Mouse (Mus musculus) intestine, embryonic 16.5 days (tissue): Measurements from ENCODE around the gene Tnfsf8. TPM values are rescaled to one million over a fixed set of nuclear protein-coding genes. Genes with fewer than 3 reads are reported as not detected.

Experiments used
- ATAC-seq: fragments of 200-750 bp; cut with Nextera tagmentation; 2 replicates; pipeline ENCODE4 v1.8.0; 2017; ENCODE audit warnings: moderate TSS enrichment, moderate library complexity
- H3K27ac ChIP-seq: fragments of 300-500 bp; sonication (generic); 2 replicates; pipeline ENCODE4 v1.5.1; 2014; ENCODE audit warnings: mild to moderate bottlenecking, low read length
- H3K27me3 ChIP-seq: fragments of 300-500 bp; sonication (generic); replicated peaks from 2 replicates; pipeline ENCODE4 v1.6.1; 2014; ENCODE audit warnings: low read length, control low read depth, mixed read lengths; ENCODE audit not compliant: control insufficient read depth, insufficient read depth
- H3K36me3 ChIP-seq: fragments of 300-500 bp; sonication (generic); 2 replicates; pipeline ENCODE4 v1.6.1; 2014; ENCODE audit warnings: low read length, control low read depth; ENCODE audit not compliant: control insufficient read depth, insufficient read depth
- H3K4me1 ChIP-seq: fragments of 300-500 bp; sonication (generic); 2 replicates; pipeline ENCODE4 v1.6.1; 2014; ENCODE audit warnings: low read length, control low read depth, mixed read lengths; ENCODE audit not compliant: control insufficient read depth, insufficient read depth
- H3K4me2 ChIP-seq: fragments of 300-500 bp; sonication (generic); 2 replicates; pipeline ENCODE4 v1.6.1; 2014; ENCODE audit warnings: low read depth, low read length, control low read depth
- H3K4me3 ChIP-seq: fragments of 300-500 bp; sonication (generic); 2 replicates; pipeline ENCODE4 v1.5.1; 2014; ENCODE audit warnings: mild to moderate bottlenecking, low read length
- H3K9ac ChIP-seq: fragments of 300-500 bp; sonication (generic); 2 replicates; pipeline ENCODE4 v1.6.1; 2014; ENCODE audit warnings: low read depth, low read length
- H3K9me3 ChIP-seq: fragments of 300-500 bp; sonication (generic); 2 replicates; pipeline ENCODE4 v1.6.1; 2016; ENCODE audit warnings: low read length, control low read depth; ENCODE audit not compliant: control insufficient read depth
- WGBS: fragments of 180-500 bp; shearing (Covaris S2); extraction: QIAGEN DNeasy Blood & Tissue Kit; methylation state at CpG from one replicate; pipeline ENCODE4 v1.1.7; 2014; 5-methylcytosine and 5-hydroxymethylcytosine counted together
- polyA plus RNA-seq: library from polyadenylated mRNA; unstranded; fragments of >200 nt; fragmentation: Nextera tagmentation; extraction: Ambion mirVana; gene quantifications from 2 replicates; pipeline ENCODE4 v1.2.1, GENCODE M21; 2015

Gene Tnfsf8
- polyA plus RNA-seq, 1 experiment from 2014 or later = 0.04 TPM

- Histone ChIP-seq H3K36me3 (no peaks in the 10 kb centered on the region), H3K4me3 (no peak overlapping the region), H3K27me3 (no peaks in the 10 kb centered on the region), H3K4me2 (no peak overlapping the region), H3K4me1 (no peaks in the 10 kb centered on the region), H3K27ac (no peak overlapping the region), H3K9ac (no peak overlapping the region), H3K9me3 (no peaks in the 10 kb centered on the region)
- ATAC-seq = no peak
- WGBS = 64% methylated on average over 2 of the region's 2 CpGs
These were observed 7.6 kb upstream of the Tnfsf8 start for GRCm38 (mm10) chr4:63868770-63869169.

- ATAC-seq = no peak
- Histone ChIP-seq H3K36me3 (no peaks in the 10 kb centered on the region), H3K9ac (no peak overlapping the region), H3K4me3 (no peak overlapping the region), H3K4me2 (no peak overlapping the region), H3K27ac (no peak overlapping the region), H3K27me3 (no peaks in the 10 kb centered on the region), H3K9me3 (no peaks in the 10 kb centered on the region), H3K4me1 (no peaks in the 10 kb centered on the region)
- WGBS = 59% methylated on average over 3 of the region's 3 CpGs
These were observed 1.8 kb upstream of the Tnfsf8 start for GRCm38 (mm10) chr4:63862953-63863352.

- Histone ChIP-seq H3K27ac (no peak overlapping the region), H3K4me3 (no peak overlapping the region), H3K36me3 (no peaks in the 10 kb centered on the region), H3K27me3 (no peaks in the 10 kb centered on the region), H3K4me2 (no peak overlapping the region), H3K9me3 (no peaks in the 10 kb centered on the region), H3K4me1 (no peaks in the 10 kb centered on the region), H3K9ac (no peak overlapping the region)
- 55% methylated on average over 4 of the region's 4 CpGs for WGBS
- no peak for ATAC-seq
These were observed 1.0 kb upstream of the Tnfsf8 start for GRCm38 (mm10) chr4:63862092-63862697.

- Histone ChIP-seq H3K9ac (no peak overlapping the region), H3K36me3 (no peaks in the 10 kb centered on the region), H3K4me1 (no peaks in the 10 kb centered on the region), H3K9me3 (no peaks in the 10 kb centered on the region), H3K27me3 (no peaks in the 10 kb centered on the region), H3K27ac (no peak overlapping the region), H3K4me2 (no peak overlapping the region), H3K4me3 (no peak overlapping the region)
- no peak for ATAC-seq
- 84% methylated on average over 5 of the region's 5 CpGs for WGBS
These were observed 911 bp downstream of the Tnfsf8 start for GRCm38 (mm10) chr4:63860236-63860635.

GRCm38 (mm10) chr4:63859785-63860203 is 1.4 kb downstream of the Tnfsf8 start:
- Histone ChIP-seq H3K27me3 (no peaks in the 10 kb centered on the region), H3K9ac (no peak overlapping the region), H3K9me3 (no peaks in the 10 kb centered on the region), H3K4me3 (no peak overlapping the region), H3K27ac (no peak overlapping the region), H3K4me1 (no peaks in the 10 kb centered on the region), H3K36me3 (no peaks in the 10 kb centered on the region), H3K4me2 (no peak overlapping the region)
- WGBS = 65% methylated on average over 4 of the region's 4 CpGs
- ATAC-seq = no peak

GRCm38 (mm10) chr4:63858646-63859224 is 2.4 kb downstream of the Tnfsf8 start:
- no peak overlapping the region for H3K9ac ChIP-seq
- no peak overlapping the region for H3K27ac ChIP-seq
- no peaks in the 10 kb centered on the region for H3K9me3 ChIP-seq
- H3K4me2 ChIP-seq = no peak overlapping the region
- 89% methylated on average over 7 of the region's 7 CpGs for WGBS
- ATAC-seq = no peak
- no peaks in the 10 kb centered on the region for H3K27me3 ChIP-seq
- no peaks in the 10 kb centered on the region for H3K36me3 ChIP-seq
- H3K4me3 ChIP-seq = no peak overlapping the region
- no peaks in the 10 kb centered on the region for H3K4me1 ChIP-seq

- H3K4me3 ChIP-seq = no peak overlapping the region
- no peaks in the 10 kb centered on the region for H3K27me3 ChIP-seq
- no peak overlapping the region for H3K9ac ChIP-seq
- H3K4me1 ChIP-seq = no peaks in the 10 kb centered on the region
- no peaks in the 10 kb centered on the region for H3K36me3 ChIP-seq
- no peak overlapping the region for H3K4me2 ChIP-seq
- H3K9me3 ChIP-seq = no peaks in the 10 kb centered on the region
- WGBS = 86% methylated on average over 6 of the region's 6 CpGs
- no peak for ATAC-seq
- no peak overlapping the region for H3K27ac ChIP-seq
These were observed 4.4 kb downstream of the Tnfsf8 start for GRCm38 (mm10) chr4:63856764-63857163.

GRCm38 (mm10) chr4:63853782-63854386 is 7.3 kb downstream of the Tnfsf8 start:
- Histone ChIP-seq H3K4me2 (no peak overlapping the region), H3K27ac (no peak overlapping the region), H3K4me3 (no peak overlapping the region), H3K9me3 (no peaks in the 10 kb centered on the region), H3K9ac (no peak overlapping the region), H3K27me3 (no peaks in the 10 kb centered on the region), H3K4me1 (no peaks in the 10 kb centered on the region), H3K36me3 (no peaks in the 10 kb centered on the region)
- WGBS = 69% methylated on average over 1 of the region's 1 CpGs
- no peak for ATAC-seq

- no peaks in the 10 kb centered on the region for H3K9me3 ChIP-seq
- no peak overlapping the region for H3K4me3 ChIP-seq
- H3K27ac ChIP-seq = no peak overlapping the region
- no peaks in the 10 kb centered on the region for H3K4me1 ChIP-seq
- H3K9ac ChIP-seq = no peak overlapping the region
- no peaks in the 10 kb centered on the region for H3K27me3 ChIP-seq
- no peaks in the 10 kb centered on the region for H3K36me3 ChIP-seq
- WGBS = 84% methylated on average over 2 of the region's 2 CpGs
- no peak overlapping the region for H3K4me2 ChIP-seq
- ATAC-seq = no peak
These were observed 11.1 kb downstream of the Tnfsf8 start for GRCm38 (mm10) chr4:63850082-63850481.
